Mouse (Mus musculus) spleen, adult 18-20 months (tissue): ENCODE results near the gene Zic2.
"Not testable (repeated sequence)": the region's sequence is repeated elsewhere in the genome, so short reads cannot be mapped to it uniquely, and the experiment has no call there.

ENCODE experiments used
- DNase-seq, 2 experiments: peaks; one replicate each; pipeline ENCODE4 v3.0.0; 2022; ENCODE audit warnings: mixed read lengths in 2 of 2

The Zic2 gene

GRCm38 (mm10) chr14:122462689-122463079, 12.6 kb upstream of the Zic2 start:
- DNase-seq, result no peak

DNA sequence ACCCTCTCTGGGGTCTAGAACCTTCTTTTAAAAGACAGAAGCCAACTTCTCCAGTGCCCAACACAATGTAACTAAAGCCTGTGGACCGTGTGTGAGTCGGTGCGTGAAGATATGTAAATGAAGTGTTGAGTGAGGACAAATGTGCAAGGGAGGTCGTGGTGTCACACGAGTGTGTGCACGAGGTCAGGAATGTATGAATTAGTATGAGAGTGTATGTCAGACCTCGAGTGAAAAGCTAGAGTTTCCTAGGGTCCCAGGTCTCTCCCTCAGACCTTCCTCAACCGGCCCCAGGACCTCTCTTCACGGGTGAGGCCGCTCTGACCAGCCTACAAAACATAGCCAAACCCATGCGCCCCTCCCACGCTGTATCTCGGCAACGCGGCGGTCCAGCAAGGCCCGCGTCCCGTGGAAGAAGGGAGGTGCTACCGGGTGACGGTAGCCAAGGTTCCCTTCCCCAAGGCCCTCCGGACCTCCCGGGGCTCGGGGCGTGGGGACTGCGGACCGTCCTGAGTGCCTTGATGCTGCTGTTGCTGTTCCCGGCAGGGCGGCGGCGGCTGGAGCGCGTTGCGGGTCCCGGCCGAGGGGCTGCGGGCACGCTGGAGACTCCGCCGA, 12.0 kb upstream of the Zic2 start:
- DNase-seq, result no peak

GRCm38 (mm10) chr14:122463734-122464341, 11.4 kb upstream of the Zic2 start:
- not testable (repeated sequence) for DNase-seq

GRCm38 (mm10) chr14:122464351-122464762, 10.9 kb upstream of the Zic2 start:
- DNase-seq, result no peak

DNA sequence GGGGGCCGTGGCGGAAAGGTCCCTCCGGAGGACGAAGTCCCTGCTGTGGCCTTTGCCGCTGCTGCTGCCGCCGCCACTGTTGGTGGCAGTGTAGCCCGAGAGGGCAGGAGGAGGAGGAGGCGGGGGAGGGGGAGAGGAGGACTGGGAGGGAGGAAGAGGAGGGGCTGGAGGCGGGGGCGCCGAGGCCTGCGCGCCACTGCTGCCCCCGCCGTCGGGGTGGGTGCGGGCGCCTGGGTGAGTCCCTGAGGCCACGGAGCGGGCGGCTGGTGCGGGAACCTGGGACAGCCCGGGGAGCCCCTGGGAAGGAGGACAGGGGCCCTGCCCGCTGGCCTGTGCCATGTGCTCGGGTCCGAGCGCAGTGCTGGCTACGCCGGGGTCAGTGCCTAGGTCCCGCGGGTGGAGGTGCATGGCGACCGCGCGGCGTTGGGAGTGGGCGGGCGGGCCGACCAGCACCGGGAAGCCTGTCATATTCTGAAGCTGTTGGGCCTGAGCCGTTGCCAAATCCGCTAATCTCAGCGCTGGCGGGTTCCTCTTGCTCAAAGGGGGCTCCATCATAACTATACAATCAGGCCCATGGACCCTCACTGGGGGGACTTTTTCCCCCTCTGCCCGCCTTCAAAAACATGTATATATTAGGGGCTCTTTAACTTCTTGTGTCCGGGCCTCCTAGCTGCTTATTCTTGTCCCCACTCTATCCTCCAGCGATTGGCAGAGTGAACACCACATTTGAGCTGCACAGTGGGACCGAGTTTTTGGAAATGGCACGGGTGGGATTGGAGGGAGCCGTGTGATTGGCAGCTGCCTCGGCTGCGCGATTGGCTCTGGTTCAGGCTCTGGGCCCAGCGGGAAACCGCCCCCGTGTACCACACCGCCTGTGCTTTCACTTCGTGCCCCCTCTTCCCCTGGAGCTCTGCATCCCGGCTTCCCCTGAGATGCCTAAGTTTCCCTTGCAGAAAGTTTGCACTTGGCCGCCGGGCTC, 10.2 kb upstream of the Zic2 start, which contains the start of gene Zic5:
Gene Zic5, minus strand, starts transcription at position 915 of the 979 bp plus-strand sequence.
- DNase-seq, result no peak

GRCm38 (mm10) chr14:122465931-122466490, 9.2 kb upstream of the Zic2 start:
- DNase-seq, result no peak

- no peak for DNase-seq
Observed at GRCm38 (mm10) chr14:122466756-122467362, 8.4 kb upstream of the Zic2 start.

- no peak for DNase-seq
Observed at GRCm38 (mm10) chr14:122467926-122468841, 7.1 kb upstream of the Zic2 start.

DNA sequence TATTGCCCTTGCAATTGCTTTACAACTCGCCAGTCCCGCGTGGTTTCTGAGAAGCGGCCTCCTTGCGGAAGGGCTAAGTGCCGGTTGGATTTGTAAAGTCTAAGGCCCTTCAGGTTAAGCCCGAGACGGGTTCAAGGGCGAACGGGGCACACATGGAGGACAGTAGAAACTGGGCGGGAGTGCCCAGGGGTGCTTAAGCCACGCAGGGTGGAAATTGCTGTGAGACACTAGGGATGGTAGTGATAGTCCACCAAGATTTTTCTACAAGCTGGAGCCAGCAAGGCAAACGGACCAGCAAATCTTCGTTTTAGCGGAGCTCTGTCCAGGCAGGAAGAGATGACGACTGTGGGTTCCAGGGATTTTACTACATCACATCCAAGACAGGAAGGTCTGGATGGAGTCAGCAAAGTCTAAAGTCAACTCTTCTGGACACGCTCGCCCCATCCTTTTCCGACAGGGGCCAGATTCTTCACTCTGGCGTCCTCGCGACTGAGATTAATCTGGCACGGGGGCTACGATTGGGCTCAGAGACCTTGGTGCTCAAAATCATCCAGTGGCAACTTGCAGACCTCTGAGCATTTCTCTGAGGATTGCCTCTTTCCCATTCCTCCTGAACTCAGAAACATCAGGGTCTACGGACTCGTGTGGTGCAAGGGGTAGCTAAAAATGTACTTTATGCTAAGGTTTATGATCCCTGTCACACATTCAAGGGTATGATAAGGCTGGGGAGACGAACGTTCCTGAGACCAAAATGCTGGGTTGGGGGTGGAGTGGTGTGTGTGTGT, 6.1 kb upstream of the Zic2 start:
- no peak for DNase-seq

GRCm38 (mm10) chr14:122471449-122472085, 3.7 kb upstream of the Zic2 start:
- no peak for DNase-seq

DNA sequence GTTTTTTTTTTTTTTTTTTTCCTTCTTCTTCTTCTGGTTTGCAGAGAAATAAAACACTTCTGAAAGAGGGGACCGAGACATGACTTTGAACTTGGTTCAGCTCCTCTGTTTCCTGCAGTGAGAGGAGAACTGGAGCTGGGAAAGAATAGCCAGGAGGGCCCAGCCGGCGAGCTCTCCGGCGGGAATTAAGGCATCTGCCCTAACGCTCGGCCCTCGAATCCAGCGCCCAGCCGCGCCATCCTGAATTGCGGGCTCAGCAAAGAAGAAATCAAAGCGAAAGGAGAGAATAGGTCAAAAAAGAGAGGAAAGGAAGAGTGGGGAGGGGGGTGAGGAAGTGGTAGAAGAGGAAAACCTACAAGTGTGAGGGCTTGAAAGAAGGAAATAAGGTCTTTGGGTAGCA, 3.1 kb upstream of the Zic2 start:
- no peak for DNase-seq

DNA sequence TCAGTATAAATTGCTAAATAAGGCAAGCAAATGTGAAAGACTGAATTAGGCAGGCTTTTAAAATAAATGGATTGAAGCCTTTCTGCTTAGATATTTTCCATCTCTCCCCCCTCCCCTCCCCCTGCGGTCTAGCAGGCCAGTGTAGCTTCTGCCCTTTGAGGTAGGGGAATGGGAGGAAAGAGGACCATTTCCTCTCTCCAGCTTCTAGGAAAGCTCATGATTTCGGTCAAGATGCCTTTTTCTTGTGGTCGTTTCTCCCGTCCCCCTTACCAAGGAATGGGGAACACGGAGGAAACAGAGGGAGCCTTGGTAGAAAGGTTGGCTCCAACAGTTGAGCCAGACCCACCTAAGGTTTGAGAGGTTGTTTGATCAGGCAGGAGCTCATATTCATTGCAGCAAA, 2.6 kb upstream of the Zic2 start:
- DNase-seq, result no peak

GRCm38 (mm10) chr14:122473211-122473751, 2.0 kb upstream of the Zic2 start:
- DNase-seq, result no peak

DNA sequence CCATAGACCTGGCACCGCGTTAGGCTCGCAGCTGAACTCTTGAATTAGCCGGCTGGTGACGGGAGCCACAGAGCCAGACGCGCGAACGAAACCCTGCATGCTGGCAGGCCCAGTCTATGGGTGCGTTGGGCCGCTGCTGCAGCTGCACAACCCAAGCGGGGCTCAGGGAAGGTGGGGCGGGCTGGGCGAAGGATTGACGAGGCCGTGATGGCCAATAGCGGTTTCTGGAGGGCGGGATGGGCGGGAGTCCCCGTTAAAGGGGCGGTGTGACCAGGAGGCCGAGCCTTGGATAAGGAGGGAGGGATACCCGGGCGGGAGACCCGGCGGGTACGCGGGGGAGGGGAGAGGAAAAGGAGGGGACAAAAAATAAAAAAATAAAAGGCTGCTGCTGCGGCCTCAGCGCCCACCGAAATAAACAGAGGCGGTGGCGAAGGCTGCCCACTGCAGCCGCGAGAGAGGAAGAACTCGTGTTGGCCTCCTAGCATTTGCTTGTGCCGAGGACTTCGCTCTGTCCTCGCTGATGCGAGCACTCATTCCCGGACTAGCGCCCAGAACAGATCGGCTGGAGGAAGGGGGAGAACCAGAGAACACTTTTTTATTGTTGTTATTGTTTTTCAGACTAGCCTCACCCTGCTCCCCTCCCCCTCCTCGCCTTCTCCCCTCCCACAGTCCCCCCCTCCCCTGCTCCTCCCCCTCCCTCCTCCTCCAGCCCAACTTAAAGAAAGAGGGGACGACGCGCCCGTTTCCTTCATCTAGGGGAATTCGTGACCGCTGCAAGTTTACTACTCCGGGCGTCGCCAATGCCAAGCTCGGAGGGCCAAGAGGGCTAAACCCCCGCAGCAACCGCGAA, 969 bp upstream of the Zic2 start:
- no peak for DNase-seq

DNA sequence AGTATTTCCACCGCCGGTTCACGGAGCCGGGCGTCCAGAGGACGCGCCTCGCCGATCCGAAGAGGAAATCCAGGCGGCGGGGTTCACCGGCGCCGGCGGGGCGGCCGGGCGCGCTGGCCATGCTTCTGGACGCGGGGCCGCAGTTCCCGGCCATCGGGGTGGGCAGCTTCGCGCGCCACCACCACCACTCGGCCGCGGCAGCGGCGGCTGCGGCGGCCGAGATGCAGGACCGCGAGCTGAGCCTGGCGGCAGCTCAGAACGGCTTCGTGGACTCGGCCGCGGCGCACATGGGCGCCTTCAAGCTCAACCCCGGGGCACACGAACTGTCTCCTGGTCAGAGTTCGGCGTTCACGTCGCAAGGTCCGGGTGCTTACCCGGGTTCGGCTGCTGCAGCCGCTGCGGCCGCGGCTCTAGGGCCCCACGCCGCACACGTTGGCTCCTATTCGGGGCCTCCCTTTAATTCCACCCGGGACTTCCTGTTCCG, 364 bp downstream of the Zic2 start:
- no peak for DNase-seq

DNA sequence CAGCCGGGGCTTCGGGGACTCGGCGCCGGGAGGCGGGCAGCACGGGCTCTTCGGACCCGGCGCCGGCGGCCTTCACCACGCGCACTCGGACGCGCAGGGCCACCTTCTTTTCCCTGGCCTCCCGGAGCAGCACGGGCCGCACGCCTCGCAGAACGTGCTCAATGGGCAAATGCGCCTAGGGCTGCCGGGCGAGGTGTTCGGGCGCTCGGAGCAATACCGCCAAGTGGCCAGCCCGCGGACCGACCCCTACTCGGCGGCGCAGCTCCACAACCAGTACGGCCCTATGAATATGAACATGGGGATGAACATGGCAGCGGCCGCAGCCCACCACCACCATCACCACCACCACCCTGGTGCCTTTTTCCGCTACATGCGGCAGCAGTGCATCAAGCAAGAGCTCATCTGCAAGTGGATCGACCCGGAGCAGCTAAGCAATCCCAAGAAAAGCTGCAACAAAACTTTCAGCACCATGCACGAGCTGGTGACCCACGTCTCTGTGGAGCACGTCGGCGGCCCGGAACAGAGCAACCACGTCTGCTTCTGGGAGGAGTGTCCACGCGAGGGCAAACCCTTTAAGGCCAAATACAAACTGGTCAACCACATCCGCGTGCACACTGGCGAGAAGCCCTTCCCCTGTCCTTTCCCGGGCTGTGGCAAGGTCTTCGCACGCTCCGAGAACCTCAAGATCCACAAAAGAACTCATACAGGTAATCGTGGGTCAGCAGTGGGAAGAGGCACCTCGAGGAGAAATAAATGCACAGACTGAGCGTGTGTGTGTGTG, 996 bp downstream of the Zic2 start:
- DNase-seq, result no peak

- DNase-seq, result no peak
Observed at GRCm38 (mm10) chr14:122476822-122477215, 1.6 kb downstream of the Zic2 start.

GRCm38 (mm10) chr14:122477261-122477671, 2.0 kb downstream of the Zic2 start:
- no peak for DNase-seq
